Mouse (Mus musculus) gastrocnemius, adult 8-10 months (tissue): Measurements from ENCODE around the gene Mettl26. TPM values are rescaled to one million over a fixed set of nuclear protein-coding genes. Genes with fewer than 3 reads are reported as not detected.

ENCODE experiments used
- DNase-seq, 2 experiments: peaks; one replicate each; pipeline ENCODE4 v3.0.0; 2022; ENCODE audit warnings: low spot score in 2 of 2
- total RNA-seq, 4 experiments: library from RNA; stranded (reverse); gene quantifications; 2 replicates each; pipeline ENCODE4 v1.2.4; 2022

Mettl26 gene
- total RNA-seq, 4 experiments from 2014 or later: 27.4 to 42.1 (median 31.3) TPM

DNA sequence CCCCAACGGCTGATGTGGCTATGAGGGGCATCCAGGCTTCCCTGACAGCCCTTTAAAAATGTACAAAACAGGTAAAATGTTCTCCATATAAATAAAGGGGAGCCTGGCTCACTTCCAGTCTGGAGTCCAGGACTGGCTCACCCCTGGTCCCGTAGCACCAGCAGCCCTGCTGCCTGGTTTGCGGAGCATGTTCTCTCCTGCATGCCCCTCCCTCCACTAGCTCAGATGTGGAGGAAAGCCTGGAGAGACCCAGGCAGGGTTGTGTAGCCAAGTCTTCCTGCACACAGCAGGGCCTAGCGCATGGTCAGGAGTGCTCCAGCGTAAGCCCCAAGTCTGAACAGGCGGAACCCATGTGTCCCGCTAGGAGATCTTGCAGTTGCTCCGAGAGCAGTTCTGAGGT, 8.4 kb downstream of the Mettl26 start:
- no peak for DNase-seq

DNA sequence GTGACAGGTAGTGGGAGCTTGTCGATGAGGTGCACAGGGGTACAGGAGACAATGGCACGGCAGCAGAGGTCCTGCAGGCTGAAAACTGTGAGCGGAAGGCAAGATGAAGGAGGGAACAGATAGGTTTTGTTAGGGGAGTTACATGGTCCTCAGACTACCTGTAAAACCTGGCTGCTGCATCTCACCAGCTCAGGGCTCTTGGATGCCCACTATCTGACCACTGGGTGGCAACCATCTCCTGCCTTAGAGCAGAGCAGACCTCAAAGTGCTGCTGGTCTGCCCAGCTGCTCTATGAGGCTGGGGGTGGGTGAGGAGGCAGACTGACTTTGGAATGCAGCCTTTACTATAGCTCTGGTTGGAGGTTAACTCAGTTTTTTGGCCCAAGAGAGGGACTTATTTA, 8.9 kb downstream of the Mettl26 start:
- DNase-seq: no peak

DNA sequence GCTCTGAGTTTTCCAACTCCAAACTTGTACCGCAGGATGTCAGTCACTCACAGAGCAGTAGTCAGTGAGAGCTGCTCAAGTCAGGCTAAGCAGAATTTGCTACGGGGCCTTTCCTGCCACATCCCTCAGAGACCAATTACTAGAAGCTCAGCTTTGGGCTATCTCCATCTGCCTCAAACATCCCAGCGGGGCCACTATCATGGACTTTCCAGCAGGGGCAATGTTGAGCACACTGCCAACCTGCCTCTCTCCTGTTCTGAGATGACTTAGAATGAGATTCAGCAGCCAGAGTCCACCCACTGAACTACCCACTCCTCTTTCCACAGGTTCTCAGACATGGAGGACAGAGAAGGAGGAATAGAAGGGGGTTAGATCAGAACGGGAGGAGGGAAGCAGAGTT, 10.8 kb downstream of the Mettl26 start:
- DNase-seq: no peak

DNA sequence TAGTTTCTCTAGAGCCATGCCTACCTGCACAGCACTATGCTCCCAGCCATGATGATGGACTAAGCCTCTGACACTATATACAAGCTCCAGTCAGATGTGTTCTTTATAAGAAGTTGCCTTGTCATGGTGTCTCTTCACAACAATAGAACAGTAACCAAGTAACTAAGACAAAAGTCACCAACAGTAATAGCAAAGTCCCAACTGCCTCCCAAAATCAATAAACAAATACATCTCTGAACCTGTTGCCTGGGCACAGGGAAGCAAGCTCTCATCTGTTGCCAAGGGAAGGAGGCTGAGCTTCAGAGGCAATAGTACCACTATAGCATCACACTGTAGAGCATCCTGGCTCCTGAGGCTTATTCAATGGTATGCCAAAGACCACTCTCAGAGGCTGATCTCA, 11.9 kb downstream of the Mettl26 start:
- no peak for DNase-seq

GRCm38 (mm10) chr17:25887467-25887866, 12.6 kb downstream of the Mettl26 start:
- DNase-seq: no peak

DNA sequence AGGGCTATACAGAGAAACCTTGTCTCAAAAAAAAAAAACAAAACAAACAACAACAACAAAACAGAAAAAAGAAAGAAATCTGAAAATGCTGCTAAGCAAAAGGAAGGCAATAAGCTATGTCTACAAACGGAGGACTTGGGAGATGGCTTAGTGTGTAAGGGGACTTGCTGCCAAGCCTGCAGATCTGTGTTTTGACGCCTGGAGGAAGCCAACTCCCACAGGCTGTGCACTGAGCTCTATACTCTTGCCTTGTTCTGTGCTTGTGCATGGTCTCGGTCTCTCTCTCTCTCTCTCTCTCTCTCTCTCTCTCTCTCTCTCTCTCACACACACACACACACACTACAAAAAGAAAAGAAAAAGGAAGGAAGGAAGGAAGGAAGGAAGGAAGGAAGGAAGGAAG, 14.0 kb downstream of the Mettl26 start:
- no peak for DNase-seq

- DNase-seq: no peak
Observed at GRCm38 (mm10) chr17:25893975-25894617, 19.2 kb downstream of the Mettl26 start.

DNA sequence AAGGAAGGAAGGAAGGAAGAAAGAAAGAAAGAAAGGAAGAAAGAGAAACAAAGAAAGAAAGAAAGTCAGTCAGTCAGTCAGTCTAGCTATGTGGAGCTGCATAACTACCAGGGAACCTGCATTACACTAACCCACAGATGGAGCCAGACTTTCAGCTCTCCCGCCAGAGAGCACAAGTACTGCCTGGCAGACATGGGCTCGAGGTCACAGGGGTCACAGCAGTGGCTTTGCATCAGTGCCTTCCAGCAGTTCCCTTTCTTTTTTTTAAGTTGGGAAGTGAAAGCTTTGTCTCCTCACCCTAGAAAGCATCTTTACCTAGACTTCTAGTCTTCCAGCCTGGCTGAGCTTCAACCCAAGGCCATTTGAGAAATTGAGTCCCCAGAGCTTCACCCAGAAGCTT, 20.5 kb downstream of the Mettl26 start:
- DNase-seq: no peak

GRCm38 (mm10) chr17:25895891-25896290, 21.0 kb downstream of the Mettl26 start:
- no peak for DNase-seq

DNA sequence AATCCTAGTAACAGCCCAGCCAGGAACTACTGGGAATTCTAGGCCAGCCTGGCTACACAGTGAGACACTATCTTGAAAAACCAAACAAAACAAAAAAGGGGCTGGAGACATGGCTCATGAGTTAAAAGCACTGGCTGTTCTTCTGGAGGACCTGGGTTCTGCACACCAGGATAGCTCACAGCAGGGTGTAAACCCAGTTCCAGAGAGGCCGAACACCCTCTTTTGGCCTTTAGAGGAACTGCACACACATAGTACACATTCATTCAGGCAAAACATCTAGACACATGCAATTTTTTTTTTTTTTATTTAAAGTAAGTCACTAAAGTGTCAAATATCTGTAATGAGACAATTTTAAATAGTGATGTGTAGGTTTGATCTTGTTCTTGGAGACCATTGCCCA, 25.3 kb downstream of the Mettl26 start:
- DNase-seq: no peak

GRCm38 (mm10) chr17:25903061-25903460, 28.2 kb downstream of the Mettl26 start:
- no peak for DNase-seq

DNA sequence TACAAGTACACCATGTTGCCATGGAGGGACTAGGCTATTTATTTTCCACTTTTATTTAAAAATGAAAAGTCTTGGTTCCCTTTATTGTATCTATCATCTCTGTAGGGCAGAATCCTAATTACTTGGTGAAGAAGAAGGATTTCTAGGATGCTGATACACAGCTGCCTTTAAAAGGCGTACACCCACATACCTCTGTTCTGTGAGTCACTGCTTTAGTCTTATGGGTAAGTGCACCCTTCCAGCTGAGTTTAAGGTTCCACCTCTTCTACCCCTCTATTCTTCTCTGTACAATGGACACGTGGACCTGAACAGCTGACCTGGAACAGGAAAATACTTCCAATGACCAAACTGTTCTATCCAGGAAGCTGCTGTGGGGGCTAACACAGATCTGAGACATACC, 32.8 kb downstream of the Mettl26 start:
- no peak for DNase-seq

- DNase-seq: no peak
Observed at GRCm38 (mm10) chr17:25911816-25912215, 36.9 kb downstream of the Mettl26 start.

DNA sequence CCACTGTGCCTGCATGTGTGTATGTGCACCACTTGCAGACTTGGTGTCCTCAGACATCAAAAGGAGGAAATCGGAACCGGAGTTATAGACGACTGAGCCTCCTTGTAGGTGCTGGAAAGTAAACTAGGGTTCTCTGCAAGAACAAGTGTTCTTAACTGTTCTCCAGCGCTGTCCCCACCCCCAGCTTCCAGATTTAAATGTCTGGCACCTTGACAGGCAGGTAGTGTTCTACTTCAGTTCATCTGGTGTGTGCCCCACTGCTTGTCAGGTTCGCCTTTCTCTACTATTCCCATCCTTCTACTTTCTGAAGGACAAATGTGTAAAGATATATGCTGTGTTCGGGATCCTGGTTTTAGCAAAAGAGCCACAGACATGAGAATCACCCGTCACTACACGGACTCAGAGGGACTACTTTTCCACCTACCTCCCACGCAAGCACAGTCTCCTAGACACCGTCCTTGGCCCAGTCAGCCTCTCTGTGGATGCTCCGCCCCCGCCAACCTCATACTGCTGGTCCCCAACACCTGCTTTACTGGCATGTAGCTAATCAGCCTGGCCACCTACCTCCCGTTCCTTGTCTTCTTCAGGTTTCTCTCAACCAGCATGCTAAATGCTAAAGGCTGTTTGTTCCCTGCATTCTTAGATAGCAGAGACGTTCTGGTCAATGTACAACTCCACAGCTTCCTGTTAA, 38.5 kb downstream of the Mettl26 start:
- no peak for DNase-seq

DNA sequence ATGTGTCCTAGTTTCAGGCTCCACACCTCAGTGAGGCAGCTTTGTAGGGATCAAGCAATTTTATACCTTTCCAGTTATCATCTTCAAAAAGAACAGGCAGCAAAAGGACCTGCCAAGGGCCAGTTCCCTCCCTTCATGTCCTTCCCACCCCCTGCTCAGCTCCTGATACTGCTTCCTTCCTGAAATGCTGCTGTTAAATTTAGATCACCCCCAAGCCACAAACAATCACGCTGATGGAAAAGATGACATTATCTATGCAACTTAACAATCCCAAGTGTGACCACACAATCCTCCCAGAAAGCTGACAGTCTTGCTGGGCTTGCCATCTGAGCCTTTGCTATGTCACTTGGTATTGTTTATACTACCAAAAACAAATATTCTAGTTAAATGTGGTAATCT, 39.0 kb downstream of the Mettl26 start:
- no peak for DNase-seq

GRCm38 (mm10) chr17:25914295-25914694, 39.4 kb downstream of the Mettl26 start:
- no peak for DNase-seq

DNA sequence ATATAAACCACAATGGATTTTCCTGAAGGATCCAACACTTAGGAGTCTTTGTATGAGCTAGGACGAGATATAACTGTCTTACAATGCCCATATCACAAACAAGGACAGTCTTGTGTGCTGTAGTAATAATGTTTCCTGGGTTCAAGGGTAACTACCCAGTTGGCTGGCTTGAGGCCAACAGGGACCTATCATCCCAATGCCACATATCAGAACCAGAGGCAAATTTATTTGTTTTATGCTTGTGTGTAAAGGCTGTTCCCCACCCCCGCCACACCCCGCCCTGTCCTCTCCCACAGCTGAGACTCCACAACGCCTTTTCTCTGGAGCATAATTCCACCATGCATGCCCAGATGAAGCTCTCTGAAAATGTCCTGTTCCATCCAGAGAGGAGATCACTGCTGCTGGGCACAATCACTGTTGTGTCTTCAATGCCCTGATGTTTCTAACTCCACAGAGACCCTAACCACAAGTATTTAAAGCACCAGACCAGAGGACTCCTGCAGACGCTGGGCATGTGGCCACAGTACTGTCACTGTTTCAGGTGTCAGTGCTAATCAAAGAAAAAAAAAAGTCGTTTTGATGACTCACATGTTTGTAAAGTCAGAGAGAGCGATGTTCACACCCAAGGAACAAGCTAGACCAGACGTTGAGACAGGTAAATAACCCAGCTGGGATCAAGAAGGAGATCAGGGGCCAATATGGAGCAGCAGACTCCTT, 42.2 kb downstream of the Mettl26 start:
- no peak for DNase-seq

DNA sequence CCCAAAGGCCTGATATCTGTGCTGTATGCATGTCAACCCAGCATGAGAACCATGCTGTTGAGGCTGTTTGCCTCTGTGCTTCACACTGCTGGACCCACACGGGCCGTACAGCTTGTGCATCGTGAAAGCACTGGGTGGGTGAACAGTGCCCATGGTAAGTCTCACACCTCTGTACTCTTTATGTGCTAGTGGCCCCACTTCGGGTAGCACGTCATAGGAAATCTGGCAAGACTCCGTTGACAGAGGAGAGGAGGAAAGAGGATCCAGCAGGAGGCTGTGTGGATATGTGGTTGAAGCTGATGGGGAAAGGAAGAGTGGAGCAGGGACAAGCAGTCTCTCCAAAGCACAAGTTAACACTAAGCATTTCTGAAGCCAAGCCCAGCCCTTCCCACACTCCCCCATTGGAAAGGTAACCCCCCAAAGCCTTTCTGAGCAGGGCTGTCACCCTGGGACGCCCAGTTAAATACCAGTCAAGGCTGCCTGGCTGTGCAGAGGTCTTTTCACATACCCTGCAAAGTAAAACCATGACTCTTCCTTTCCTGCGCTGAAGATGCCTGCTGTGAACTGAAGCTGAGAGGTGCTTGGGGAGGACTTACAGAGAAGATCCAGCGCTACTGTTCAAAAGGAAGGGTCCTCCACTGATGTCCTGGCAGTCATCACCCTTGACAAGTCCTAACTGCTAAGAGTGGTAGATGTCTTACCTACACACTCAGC, 43.3 kb downstream of the Mettl26 start:
- no peak for DNase-seq

- DNase-seq: peak in 1 of 2 experiments; percentile 11
Observed at GRCm38 (mm10) chr17:25919144-25919785, 44.4 kb downstream of the Mettl26 start, which contains the start of gene Rab40c. Rab40c (minus strand) TSS chr17:25919727.

DNA sequence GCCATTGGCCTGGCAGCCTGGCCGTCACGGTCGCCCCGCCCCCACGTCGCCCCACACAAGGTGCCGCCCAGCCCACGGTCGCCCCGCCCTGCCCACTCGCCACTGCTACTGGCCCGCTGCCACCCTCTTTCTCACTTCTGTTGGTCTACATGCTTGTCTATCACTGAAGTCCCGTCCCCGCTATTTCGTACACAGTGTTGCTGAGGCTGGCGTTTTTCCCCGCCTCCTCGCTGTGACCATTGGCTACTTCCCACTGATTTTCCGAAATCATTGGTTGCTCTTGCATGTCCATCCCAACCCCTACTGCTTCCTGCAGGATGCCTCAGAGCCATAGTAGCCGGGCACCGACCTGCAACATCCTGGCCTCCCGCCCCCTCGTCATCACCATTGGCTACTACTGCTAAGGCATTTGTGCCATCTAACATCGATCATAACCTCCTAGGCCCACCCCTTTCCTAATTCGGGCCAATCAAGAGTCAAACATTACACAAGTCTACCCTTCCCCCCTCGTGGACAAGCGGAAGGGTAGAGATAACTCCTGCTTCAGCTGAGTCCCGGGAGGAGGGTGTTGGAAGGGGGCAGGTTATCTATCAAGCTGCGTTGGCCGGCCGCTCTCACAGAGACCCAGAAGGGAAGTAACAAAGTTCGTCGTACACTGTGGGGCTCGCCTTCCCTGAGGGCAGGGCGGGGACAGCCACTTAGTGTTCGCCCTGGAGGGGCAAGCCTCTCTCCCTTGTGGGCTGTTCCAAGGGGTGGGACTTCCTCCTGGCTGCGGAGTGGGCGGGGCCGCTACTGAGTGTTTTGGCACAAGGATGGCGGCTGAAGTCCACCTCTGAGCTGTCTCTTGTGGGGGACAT, 45.1 kb downstream of the Mettl26 start:
- peak; percentile 100 for DNase-seq
